15 mouse cellular contexts compared by ENCODE assay signal in the genomic region with DNA sequence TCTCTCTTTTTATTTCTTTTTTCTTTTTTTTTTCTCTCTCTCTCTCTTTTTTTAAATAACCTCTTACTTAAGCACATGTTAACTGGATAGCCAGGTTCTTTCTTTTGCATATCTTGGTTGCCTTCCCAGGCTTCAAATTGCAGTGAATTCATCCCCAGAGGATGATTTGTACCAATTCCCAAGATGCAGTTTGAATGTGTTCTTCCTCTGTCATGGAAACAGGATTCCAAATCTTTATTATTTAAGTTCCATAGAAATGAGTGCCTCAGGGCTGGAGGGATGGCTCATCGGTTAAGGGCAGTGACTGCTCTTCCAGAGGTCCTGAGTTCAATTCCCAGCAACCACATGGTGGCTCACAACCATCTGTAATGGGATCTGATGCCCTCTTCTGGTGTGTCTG.
"Had no signal": no experiment of that assay in that cellular context is flagged by ENCODE, and none has a peak within 500 bp of the region (broad histone marks: within the 10 kb centered on the region; RNA-seq: fewer than 3 reads in every experiment).

No protein-coding gene starts in this region.

- H3K27ac ChIP-seq: neural tube, embryonic 13.5 days; neural tube, embryonic 15.5 days; stomach, embryonic 15.5 days; stomach, postnatal 0 days had no signal

- H3K4me3 ChIP-seq: neural tube, embryonic 13.5 days; neural tube, embryonic 15.5 days; stomach, embryonic 15.5 days had no signal

- DNase-seq: retina, postnatal 1 day; right cerebral cortex, postnatal 14 days; right cerebral cortex, postnatal 25 days; right cerebral cortex, postnatal 4 days; spleen, adult 18-20 months; thymus, adult 18-20 months; thymus, adult 2 months; thymus, postnatal 14 days; thymus, postnatal 25 days; thymus, postnatal 36 days; thymus, postnatal 4 days had no signal
